Mouse (Mus musculus) forebrain, embryonic 15.5 days (tissue): ENCODE results near the gene Agpat1. TPM values are rescaled to one million over a fixed set of nuclear protein-coding genes. Genes with fewer than 3 reads are reported as not detected.
A peak's percentile ranks its signal among the peaks of the same experiment; 100 is the strongest.

Experiments
- ATAC-seq: fragments of 200-750 bp; cut with Nextera tagmentation; replicated peaks from 2 replicates; pipeline ENCODE4 v1.8.0; 2017; ENCODE audit warnings: mild to moderate bottlenecking, moderate TSS enrichment, moderate library complexity
- H3K27ac ChIP-seq: fragments of 300-500 bp; sonication (generic); replicated peaks from 2 replicates; pipeline ENCODE4 v1.5.1; 2015; ENCODE audit warnings: mild to moderate bottlenecking, inconsistent platforms
- H3K27me3 ChIP-seq: fragments of 300-500 bp; sonication (generic); 2 replicates; pipeline ENCODE4 v1.6.1; 2015; ENCODE audit warnings: inconsistent platforms
- H3K36me3 ChIP-seq: fragments of 300-500 bp; sonication (generic); 2 replicates; pipeline ENCODE4 v1.6.1; 2015; ENCODE audit warnings: mild to moderate bottlenecking, inconsistent platforms
- H3K4me1 ChIP-seq: fragments of 300-500 bp; sonication (generic); 2 replicates; pipeline ENCODE4 v1.6.1; 2015; ENCODE audit warnings: inconsistent platforms
- H3K4me2 ChIP-seq: fragments of 300-500 bp; sonication (generic); replicated peaks from 2 replicates; pipeline ENCODE4 v1.6.1; 2015; ENCODE audit warnings: mild to moderate bottlenecking, inconsistent platforms
- H3K4me3 ChIP-seq: fragments of 300-500 bp; sonication (generic); 2 replicates; pipeline ENCODE4 v1.5.1; 2015; ENCODE audit warnings: mild to moderate bottlenecking, inconsistent platforms
- H3K9ac ChIP-seq: fragments of 300-500 bp; sonication (generic); replicated peaks from 2 replicates; pipeline ENCODE4 v1.6.1; 2015; ENCODE audit warnings: mild to moderate bottlenecking, inconsistent platforms
- H3K9me3 ChIP-seq: fragments of 300-500 bp; sonication (generic); 2 replicates; pipeline ENCODE4 v1.6.1; 2016; ENCODE audit warnings: inconsistent platforms
- WGBS: fragments of 180-500 bp; shearing (Covaris S2); methylation state at CpG from one replicate; pipeline ENCODE4 v1.1.7; 2015; ENCODE audit warnings: mixed read lengths; 5-methylcytosine and 5-hydroxymethylcytosine counted together
- polyA plus RNA-seq: library from polyadenylated mRNA; unstranded; fragments of >200 nt; fragmentation: Nextera tagmentation; extraction: Ambion mirVana; gene quantifications from 2 replicates; pipeline ENCODE4 v1.2.1, GENCODE M21; 2015

Gene Agpat1
- polyA plus RNA-seq, 1 experiment from 2014 or later: 89.2 TPM

GRCm38 (mm10) chr17:34568421-34568820, 35.6 kb upstream of the Agpat1 start:
- 84% methylated on average over 13 of the region's 13 CpGs for WGBS
- no peak overlapping the region for H3K27ac ChIP-seq
- no peaks in the 10 kb centered on the region for H3K9me3 ChIP-seq

GRCm38 (mm10) chr17:34569919-34570318, 34.1 kb upstream of the Agpat1 start:
- H3K36me3 ChIP-seq: no peaks in the 10 kb centered on the region
- H3K9me3 ChIP-seq: no peaks in the 10 kb centered on the region
- H3K27me3 ChIP-seq: no peaks in the 10 kb centered on the region
- no peak overlapping the region for H3K27ac ChIP-seq
- no peak overlapping the region for H3K9ac ChIP-seq
- no peak for ATAC-seq
- 63% methylated on average over 4 of the region's 4 CpGs for WGBS
- no peak overlapping the region for H3K4me3 ChIP-seq
- H3K4me2 ChIP-seq: no peak overlapping the region
- no peaks in the 10 kb centered on the region for H3K4me1 ChIP-seq

More at GRCm38 (mm10) chr17:34568421-34568820, 35.6 kb upstream of the Agpat1 start:
- Histone ChIP-seq H3K4me3 (no peak overlapping the region), H3K4me1 (no peaks in the 10 kb centered on the region), H3K36me3 (no peaks in the 10 kb centered on the region), H3K27me3 (no peaks in the 10 kb centered on the region), H3K4me2 (no peak overlapping the region), H3K9ac (no peak overlapping the region)
- ATAC-seq: no peak

GRCm38 (mm10) chr17:34571875-34572274, 32.2 kb upstream of the Agpat1 start:
- no peaks in the 10 kb centered on the region for H3K4me1 ChIP-seq
- H3K9me3 ChIP-seq: no peaks in the 10 kb centered on the region
- H3K27ac ChIP-seq: no peak overlapping the region
- no peak overlapping the region for H3K4me2 ChIP-seq
- no peaks in the 10 kb centered on the region for H3K36me3 ChIP-seq
- H3K4me3 ChIP-seq: no peak overlapping the region
- ATAC-seq: no peak
- H3K9ac ChIP-seq: no peak overlapping the region
- no peaks in the 10 kb centered on the region for H3K27me3 ChIP-seq
- WGBS: 19% methylated on average over 5 of the region's 5 CpGs

GRCm38 (mm10) chr17:34572361-34572760, 31.7 kb upstream of the Agpat1 start:
- H3K36me3 ChIP-seq: no peaks in the 10 kb centered on the region
- no peak for ATAC-seq
- no peaks in the 10 kb centered on the region for H3K9me3 ChIP-seq
- no peak overlapping the region for H3K4me2 ChIP-seq
- H3K27ac ChIP-seq: no peak overlapping the region
- no peak overlapping the region for H3K9ac ChIP-seq
- no peaks in the 10 kb centered on the region for H3K27me3 ChIP-seq
- no peaks in the 10 kb centered on the region for H3K4me1 ChIP-seq
- no peak overlapping the region for H3K4me3 ChIP-seq
- WGBS: 11% methylated on average over 15 of the region's 15 CpGs

- no peak for ATAC-seq
- H3K36me3 ChIP-seq: no peaks in the 10 kb centered on the region
- H3K27me3 ChIP-seq: no peaks in the 10 kb centered on the region
- H3K9ac ChIP-seq: no peak overlapping the region
- H3K4me1 ChIP-seq: no peaks in the 10 kb centered on the region
- no peaks in the 10 kb centered on the region for H3K9me3 ChIP-seq
- H3K4me3 ChIP-seq: no peak overlapping the region
- H3K27ac ChIP-seq: no peak overlapping the region
- WGBS: 72% methylated on average over 5 of the region's 5 CpGs
- no peak overlapping the region for H3K4me2 ChIP-seq
Measured at GRCm38 (mm10) chr17:34576577-34576976, 27.5 kb upstream of the Agpat1 start.

GRCm38 (mm10) chr17:34578070-34578469, 26.0 kb upstream of the Agpat1 start:
- ATAC-seq: no peak
- no peaks in the 10 kb centered on the region for H3K4me1 ChIP-seq
- no peak overlapping the region for H3K9ac ChIP-seq
- H3K36me3 ChIP-seq: no peaks in the 10 kb centered on the region
- H3K4me2 ChIP-seq: no peak overlapping the region
- no peak overlapping the region for H3K27ac ChIP-seq
- no peak overlapping the region for H3K4me3 ChIP-seq
- H3K9me3 ChIP-seq: no peaks in the 10 kb centered on the region
- H3K27me3 ChIP-seq: no peaks in the 10 kb centered on the region
- 85% methylated on average over 3 of the region's 3 CpGs for WGBS

GRCm38 (mm10) chr17:34582528-34582927, 21.5 kb upstream of the Agpat1 start:
- Histone ChIP-seq H3K36me3 (no peaks in the 10 kb centered on the region), H3K27ac (no peak overlapping the region), H3K9ac (no peak overlapping the region), H3K4me1 (peaks cover 11% of the 10 kb centered on the region), H3K27me3 (no peaks in the 10 kb centered on the region), H3K9me3 (no peaks in the 10 kb centered on the region), H3K4me3 (no peak overlapping the region), H3K4me2 (no peak overlapping the region)
- no peak for ATAC-seq
- 81% methylated on average over 12 of the region's 12 CpGs for WGBS

- Histone ChIP-seq H3K9ac (no peak overlapping the region), H3K36me3 (no peaks in the 10 kb centered on the region), H3K27me3 (no peaks in the 10 kb centered on the region), H3K4me3 (no peak overlapping the region), H3K4me1 (peaks cover 18% of the 10 kb centered on the region), H3K9me3 (no peaks in the 10 kb centered on the region), H3K4me2 (no peak overlapping the region), H3K27ac (no peak overlapping the region)
- whole genome bisulfite sequencing: 56% methylated on average over 7 of the region's 7 CpGs
- no peak for ATAC-seq
Measured at GRCm38 (mm10) chr17:34583397-34583796, 20.7 kb upstream of the Agpat1 start.

- H3K4me2 ChIP-seq: no peak overlapping the region
- no peaks in the 10 kb centered on the region for H3K9me3 ChIP-seq
- peaks cover 22% of the 10 kb centered on the region for H3K4me1 ChIP-seq
- ATAC-seq: no peak
- 93% methylated on average over 8 of the region's 8 CpGs for WGBS
- no peak overlapping the region for H3K27ac ChIP-seq
- H3K4me3 ChIP-seq: no peak overlapping the region
- H3K9ac ChIP-seq: no peak overlapping the region
- no peaks in the 10 kb centered on the region for H3K36me3 ChIP-seq
- H3K27me3 ChIP-seq: no peaks in the 10 kb centered on the region
Measured at GRCm38 (mm10) chr17:34583819-34584218, 20.2 kb upstream of the Agpat1 start.

- Histone ChIP-seq H3K4me3 (no peak overlapping the region), H3K9ac (no peak overlapping the region), H3K27me3 (no peaks in the 10 kb centered on the region), H3K27ac (0 out of 2 replicates have a peak overlapping the region, but pooled peaks have one; percentile 100), H3K9me3 (no peaks in the 10 kb centered on the region), H3K36me3 (no peaks in the 10 kb centered on the region), H3K4me1 (peaks cover 22% of the 10 kb centered on the region), H3K4me2 (no peak overlapping the region)
- WGBS: 83% methylated on average over 8 of the region's 8 CpGs
- no peak for ATAC-seq
Measured at GRCm38 (mm10) chr17:34585121-34585520, 18.9 kb upstream of the Agpat1 start.

GRCm38 (mm10) chr17:34585877-34586771, 17.9 kb upstream of the Agpat1 start:
- Histone ChIP-seq H3K9me3 (no peaks in the 10 kb centered on the region), H3K4me2 (peak overlapping the region; percentile 96), H3K4me1 (peaks cover 29% of the 10 kb centered on the region), H3K9ac (peak overlapping the region; percentile 92), H3K4me3 (peak overlapping the region; percentile 87), H3K36me3 (no peaks in the 10 kb centered on the region), H3K27me3 (no peaks in the 10 kb centered on the region), H3K27ac (peak overlapping the region; percentile 100)
- WGBS: 14% methylated on average over 32 of the region's 32 CpGs
- ATAC-seq: peak; percentile 2; the same call in 1 of the 2 replicates

- Histone ChIP-seq H3K9me3 (no peaks in the 10 kb centered on the region), H3K4me3 (peak overlapping the region; percentile 87), H3K9ac (peak overlapping the region; percentile 92), H3K36me3 (no peaks in the 10 kb centered on the region), H3K27me3 (no peaks in the 10 kb centered on the region), H3K27ac (peak overlapping the region; percentile 100), H3K4me2 (peak overlapping the region; percentile 96), H3K4me1 (peaks cover 34% of the 10 kb centered on the region)
- peak; percentile 84 for ATAC-seq
- under 1% methylated on average over 38 of the region's 38 CpGs for WGBS
Measured at GRCm38 (mm10) chr17:34586796-34587422, 17.2 kb upstream of the Agpat1 start.
